Mouse (Mus musculus) urinary bladder, postnatal 36 days (tissue): Measurements from ENCODE around the gene Auts2.
A peak's percentile ranks its signal among the peaks of the same experiment; 100 is the strongest.

ENCODE experiments used
- DNase-seq, 2 experiments: peaks; one replicate each; pipeline ENCODE4 v3.0.0; 2022; ENCODE audit warnings: low spot score in 2 of 2, mixed read lengths in 1 of 2

The Auts2 gene

GRCm38 (mm10) chr5:132089496-132090250, 453.5 kb downstream of the Auts2 start:
- no peak for DNase-seq

GRCm38 (mm10) chr5:132088585-132088984, 454.6 kb downstream of the Auts2 start:
- DNase-seq, result no peak

- no peak for DNase-seq
These were observed 459.3 kb downstream of the Auts2 start for GRCm38 (mm10) chr5:132083753-132084326.

GRCm38 (mm10) chr5:132075942-132076341, 467.2 kb downstream of the Auts2 start:
- DNase-seq, result no peak

- peak; percentile 18 to 54 for DNase-seq
These were observed 468.3 kb downstream of the Auts2 start for GRCm38 (mm10) chr5:132074724-132075374.

GRCm38 (mm10) chr5:132074360-132074723, 468.8 kb downstream of the Auts2 start:
- no peak for DNase-seq

- DNase-seq, result peak in 1 of 2 experiments; percentile 26
These were observed 469.3 kb downstream of the Auts2 start for GRCm38 (mm10) chr5:132073677-132074359.

- DNase-seq, result no peak
These were observed 470.8 kb downstream of the Auts2 start for GRCm38 (mm10) chr5:132072356-132072755.

GRCm38 (mm10) chr5:132067750-132068739, 475.1 kb downstream of the Auts2 start:
- no peak for DNase-seq

GRCm38 (mm10) chr5:132060116-132060515, 483.0 kb downstream of the Auts2 start:
- no peak for DNase-seq

- DNase-seq, result no peak
These were observed 490.5 kb downstream of the Auts2 start for GRCm38 (mm10) chr5:132052637-132053036.

GRCm38 (mm10) chr5:132039584-132039983, 503.6 kb downstream of the Auts2 start:
- no peak for DNase-seq

GRCm38 (mm10) chr5:132033491-132034350, 509.4 kb downstream of the Auts2 start:
- DNase-seq, result no peak

- no peak for DNase-seq
These were observed 512.1 kb downstream of the Auts2 start for GRCm38 (mm10) chr5:132030941-132031531.

- no peak for DNase-seq
These were observed 513.5 kb downstream of the Auts2 start for GRCm38 (mm10) chr5:132029638-132030037.

- DNase-seq, result peak in 1 of 2 experiments; percentile 3
These were observed 514.1 kb downstream of the Auts2 start for GRCm38 (mm10) chr5:132029038-132029437.

- DNase-seq, result no peak
These were observed 515.2 kb downstream of the Auts2 start for GRCm38 (mm10) chr5:132027859-132028498.

- no peak for DNase-seq
These were observed 529.8 kb downstream of the Auts2 start for GRCm38 (mm10) chr5:132013296-132013695.

- DNase-seq, result no peak
These were observed 531.3 kb downstream of the Auts2 start for GRCm38 (mm10) chr5:132011795-132012194.
